Mouse (Mus musculus) cerebellum, adult 2 months (tissue): ENCODE data around the gene Gm43720.

ENCODE experiments used
- CTCF ChIP-seq: fragments of 200-500 bp; IDR thresholded peaks from 2 replicates; pipeline ENCODE4 v1.5.1; 2011; ENCODE audit warnings: low read depth, mild to moderate bottlenecking, control low read depth, low read length, moderate library complexity, borderline replicate concordance; ENCODE audit not compliant: insufficient read depth
- POLR2A ChIP-seq: fragments of 200-500 bp; IDR thresholded peaks from 2 replicates; pipeline ENCODE4 v1.6.1; 2011; ENCODE audit warnings: low read length, control low read depth, borderline replicate concordance; ENCODE audit not compliant: insufficient read depth

DNA sequence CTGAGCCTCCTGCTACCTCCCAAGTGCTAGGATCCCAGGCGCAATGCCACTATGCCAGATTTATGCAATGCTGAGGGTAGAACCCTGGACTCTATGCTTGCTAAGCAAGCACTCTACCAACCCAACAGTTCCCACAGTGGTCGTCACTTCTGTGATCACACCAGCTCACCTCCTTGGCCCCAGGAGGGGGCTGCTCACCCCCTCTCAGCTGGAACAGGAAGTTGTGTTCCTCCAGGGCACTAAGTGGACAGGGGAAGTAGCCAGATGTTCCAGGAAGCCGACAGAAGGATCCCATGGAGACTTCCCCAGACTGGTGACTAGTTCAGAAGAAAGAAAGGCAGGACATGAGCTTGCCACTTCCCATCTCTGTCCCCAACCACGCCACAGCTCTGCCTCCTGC is 17.8 kb downstream of the Gm43720 start:
- TF ChIP-seq POLR2A (no peak), CTCF (no peak)
